Mouse (Mus musculus) thymus, postnatal 36 days (tissue): ENCODE measurements around the gene Brd2.
"Not testable (repeated sequence)": the region's sequence is repeated elsewhere in the genome, so short reads cannot be mapped to it uniquely, and the experiment has no call there.

ENCODE experiments used
- DNase-seq, 2 experiments: peaks; one replicate each; pipeline ENCODE4 v3.0.0; 2022; ENCODE audit warnings: mixed read lengths in 2 of 2

The Brd2 gene

DNA sequence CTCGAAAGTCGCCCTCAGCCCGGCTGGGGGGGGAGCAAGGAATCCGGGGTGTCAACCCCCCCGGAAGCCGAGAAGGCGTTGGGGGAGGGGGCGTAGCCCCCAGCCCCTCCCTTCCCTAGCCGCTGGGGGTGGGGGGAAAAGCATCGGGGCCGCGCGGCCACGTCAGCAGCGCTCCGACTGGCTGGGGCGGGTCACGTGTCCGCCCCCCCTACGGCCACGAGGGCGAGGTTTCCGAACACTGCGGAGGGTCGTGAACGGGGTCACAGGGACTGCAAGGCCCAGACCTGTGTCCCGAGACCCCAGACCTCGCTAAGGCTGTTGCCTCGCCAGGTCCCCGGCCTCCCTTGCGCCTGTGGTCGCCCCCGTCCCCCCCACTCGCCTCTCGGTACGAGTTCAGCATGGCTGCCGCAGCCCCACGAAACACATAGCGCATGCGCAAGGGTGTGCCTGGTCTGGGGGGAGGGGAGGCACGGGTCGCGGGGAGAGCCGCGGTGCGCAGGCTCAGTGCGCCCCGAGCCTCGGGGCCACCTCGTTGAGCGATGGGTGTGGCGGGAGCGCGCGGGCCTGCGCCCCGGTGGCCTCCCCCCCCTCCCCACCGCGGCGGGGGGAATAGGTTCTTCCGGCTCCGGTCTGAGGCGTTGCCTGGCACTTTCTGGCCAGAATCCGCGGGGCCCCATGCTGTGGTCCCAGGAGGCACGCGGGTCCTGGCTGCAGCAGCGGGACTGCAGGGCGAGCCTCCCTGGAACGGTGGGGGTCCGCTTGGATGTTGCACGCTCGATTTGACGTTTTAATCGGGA, at the start of gene Brd2:
Gene Brd2, minus strand, starts transcription at position 447 of the 797 bp plus-strand sequence.
- peak; percentile 98 to 99 for DNase-seq

DNA sequence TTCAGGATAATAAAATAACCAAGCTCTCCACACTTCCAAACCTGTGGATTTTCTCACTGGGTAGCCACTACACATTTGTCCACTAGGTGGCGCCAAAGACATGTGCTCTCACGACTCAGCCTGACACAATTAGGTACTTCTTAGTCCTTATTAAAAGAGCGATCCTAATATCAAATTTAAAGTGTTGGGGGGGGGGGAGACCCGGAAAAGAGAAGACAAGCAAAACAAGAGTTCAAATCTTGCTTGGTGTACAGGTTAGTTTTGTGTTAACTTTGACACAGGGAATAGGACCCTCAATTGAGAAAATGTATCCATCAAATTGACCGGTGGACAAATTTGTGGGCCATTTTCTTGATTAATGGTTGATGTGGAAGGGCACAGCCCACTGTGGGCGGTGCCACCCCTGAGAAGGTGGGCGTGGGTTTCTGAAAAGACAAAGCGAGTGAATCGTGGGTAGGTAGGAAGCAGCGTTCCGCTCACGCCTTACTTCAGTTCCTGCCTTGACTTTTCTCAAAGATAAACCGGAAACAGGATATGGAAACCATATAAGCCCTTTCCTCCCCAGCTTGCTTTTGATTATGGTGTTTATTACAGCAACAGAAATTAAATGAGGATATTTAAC, 48.6 kb upstream of the Brd2 start:
- DNase-seq, result peak; percentile 81 to 89

DNA sequence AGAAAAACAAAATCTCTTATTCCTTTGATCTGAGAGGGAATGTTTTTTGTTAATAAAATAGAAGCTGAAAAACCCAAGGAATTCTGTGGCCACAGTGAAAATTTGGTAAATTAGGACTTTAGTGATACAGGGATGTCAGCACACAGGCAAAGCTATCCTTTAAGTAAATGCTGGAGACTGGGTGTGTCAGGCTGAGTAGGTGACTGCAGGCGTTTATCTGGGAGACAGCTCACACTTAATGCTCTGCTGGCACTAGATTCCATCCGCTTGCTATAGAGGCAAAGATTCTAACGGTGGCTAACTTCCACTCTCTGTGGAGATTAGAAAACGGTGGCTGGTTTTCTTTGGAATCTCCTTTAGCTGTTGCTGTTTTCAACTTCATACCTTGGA, 48.0 kb upstream of the Brd2 start:
- DNase-seq, result no peak

- DNase-seq, result peak in 1 of 2 experiments; percentile 45
Observed at GRCm38 (mm10) chr17:34169279-34169678, 46.8 kb upstream of the Brd2 start.

GRCm38 (mm10) chr17:34165033-34165730, 42.7 kb upstream of the Brd2 start:
- peak in 1 of 2 experiments; percentile 40 for DNase-seq

GRCm38 (mm10) chr17:34164202-34164895, 41.9 kb upstream of the Brd2 start:
- peak; percentile 71 to 72 for DNase-seq

- DNase-seq, result no peak
Observed at GRCm38 (mm10) chr17:34155534-34155933, 33.1 kb upstream of the Brd2 start.

- no peak for DNase-seq
Observed at GRCm38 (mm10) chr17:34152923-34153322, 30.5 kb upstream of the Brd2 start, which contains the start of gene H2-DMb1. Gene H2-DMb1 (plus strand): TSS chr17:34153072.

DNA sequence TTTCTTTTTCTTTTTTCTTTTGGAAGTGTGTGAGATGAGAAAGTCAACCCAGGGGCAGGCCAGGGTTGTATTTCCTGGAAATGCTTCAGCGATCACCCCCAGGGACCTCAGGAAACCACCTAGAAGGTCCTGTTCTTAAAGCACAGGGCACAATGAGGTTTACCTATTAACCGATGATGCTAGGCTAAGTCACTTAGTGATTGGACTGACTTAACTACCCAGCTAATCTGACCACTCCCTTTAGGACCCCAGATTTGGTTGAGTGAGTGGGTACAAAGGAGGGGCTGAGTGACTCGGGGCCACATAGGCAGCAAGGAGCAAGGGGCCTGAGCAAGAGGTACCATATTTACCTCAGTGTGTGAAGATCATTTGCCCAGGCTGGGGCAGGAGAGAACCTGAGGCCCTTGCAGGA, 22.5 kb upstream of the Brd2 start:
- DNase-seq, result no peak

GRCm38 (mm10) chr17:34144221-34144620, 21.8 kb upstream of the Brd2 start:
- DNase-seq, result not testable (repeated sequence)

DNA sequence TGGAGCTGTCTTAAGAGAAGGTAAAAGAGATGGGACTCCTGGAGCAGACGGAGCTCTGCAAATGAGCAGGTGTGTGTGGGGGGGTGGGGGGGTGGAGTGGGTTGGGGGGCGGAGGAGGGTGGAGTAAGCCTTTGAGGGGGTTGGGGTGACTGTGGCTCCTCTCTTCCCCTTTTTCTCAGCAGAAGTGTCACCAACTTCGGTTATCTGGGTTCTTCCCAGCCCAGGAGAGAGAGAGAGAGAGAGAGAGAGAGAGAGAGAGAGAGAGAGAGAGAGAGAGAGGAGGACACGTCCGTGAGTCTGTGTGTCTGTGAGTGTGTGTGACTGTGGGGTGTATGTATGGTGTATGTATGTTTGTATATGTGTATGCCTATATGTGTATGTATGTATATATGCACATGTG, 21.0 kb upstream of the Brd2 start:
- peak in 1 of 2 experiments; percentile 42 for DNase-seq

DNA sequence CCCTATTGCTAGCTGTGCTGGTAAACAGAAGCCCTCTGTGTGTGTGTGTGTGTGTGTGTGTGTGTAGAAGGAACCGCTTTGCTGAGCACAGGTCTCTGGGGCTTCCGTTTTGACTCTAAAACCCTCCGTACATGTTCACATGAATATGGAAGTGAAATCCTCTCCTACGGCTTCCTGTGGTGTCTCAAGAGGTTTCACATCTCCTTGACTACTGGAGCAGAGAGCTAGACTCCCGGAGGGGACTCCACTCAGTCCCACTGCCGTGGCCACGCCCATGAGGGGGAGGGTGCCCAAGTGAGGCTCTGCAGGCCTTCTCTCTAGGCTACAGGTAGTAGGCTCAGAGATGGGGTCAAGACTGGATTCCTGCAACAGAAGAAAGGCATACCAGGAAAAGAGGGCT, 20.6 kb upstream of the Brd2 start, which contains the start of gene H2-DMb2:
Gene H2-DMb2, plus strand, starts transcription at position 275 of the 400 bp plus-strand sequence.
- peak; percentile 87 to 90 for DNase-seq

GRCm38 (mm10) chr17:34142456-34143010, 20.1 kb upstream of the Brd2 start:
- no peak for DNase-seq

GRCm38 (mm10) chr17:34141448-34141847, 19.0 kb upstream of the Brd2 start:
- no peak for DNase-seq

DNA sequence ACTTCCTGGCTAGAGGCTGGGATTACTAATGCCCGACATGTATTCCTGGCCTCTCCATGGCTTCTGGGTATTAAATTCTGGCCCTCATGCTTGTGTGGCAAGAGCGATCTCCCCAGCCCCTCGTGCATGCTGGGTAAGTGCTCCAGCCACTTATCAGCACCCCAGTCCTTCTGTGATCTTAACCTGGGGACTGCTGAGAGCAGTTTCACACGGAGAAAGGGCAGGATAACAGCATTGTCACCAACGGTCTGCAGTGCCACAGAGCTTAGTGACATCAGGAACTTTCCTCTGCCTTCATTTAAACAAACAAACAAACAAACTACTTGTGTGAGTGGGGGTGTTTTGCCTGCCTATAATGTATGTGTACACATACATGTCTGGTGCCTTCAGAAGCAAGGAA, 17.8 kb upstream of the Brd2 start:
- DNase-seq, result no peak

DNA sequence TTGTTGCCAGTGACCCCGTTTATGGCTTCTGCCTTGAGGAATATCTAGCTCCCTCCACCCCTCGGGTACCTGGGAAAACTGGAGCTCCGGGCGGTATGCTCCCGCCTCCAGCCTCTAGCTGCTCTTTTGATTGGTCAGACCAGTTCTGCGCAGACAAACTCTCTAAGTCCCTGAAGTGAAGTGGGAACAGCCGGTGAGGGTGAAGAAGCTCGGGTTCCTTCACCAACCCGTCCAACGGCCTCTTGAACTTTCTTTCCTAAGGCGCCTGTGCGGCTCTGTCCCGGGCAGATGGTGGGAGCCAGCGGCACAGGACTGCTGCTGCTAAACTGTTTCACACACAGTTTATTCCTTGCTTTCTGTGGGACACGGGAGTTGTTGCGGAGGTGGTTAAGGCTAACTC, 17.0 kb upstream of the Brd2 start:
- DNase-seq, result no peak

DNA sequence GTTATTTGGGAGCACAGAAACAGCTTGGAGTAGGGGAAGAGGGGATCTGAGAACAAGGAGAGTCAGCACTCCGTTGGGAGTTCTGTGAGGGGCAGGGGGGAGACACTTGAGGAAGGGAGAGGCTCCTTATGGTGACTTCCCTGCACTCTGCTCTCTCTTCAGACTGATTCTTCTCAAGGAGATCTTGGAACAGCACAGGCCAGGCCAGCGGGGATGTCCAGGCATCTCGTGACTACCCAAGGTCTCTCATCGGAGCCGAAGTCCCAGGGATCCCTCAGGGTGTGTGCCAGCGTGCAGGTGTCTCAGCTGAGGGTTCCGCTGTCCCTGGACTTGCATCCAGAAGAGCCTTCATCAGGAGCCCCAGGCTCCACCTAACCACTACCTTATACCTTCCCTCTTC, 16.2 kb upstream of the Brd2 start:
- no peak for DNase-seq

DNA sequence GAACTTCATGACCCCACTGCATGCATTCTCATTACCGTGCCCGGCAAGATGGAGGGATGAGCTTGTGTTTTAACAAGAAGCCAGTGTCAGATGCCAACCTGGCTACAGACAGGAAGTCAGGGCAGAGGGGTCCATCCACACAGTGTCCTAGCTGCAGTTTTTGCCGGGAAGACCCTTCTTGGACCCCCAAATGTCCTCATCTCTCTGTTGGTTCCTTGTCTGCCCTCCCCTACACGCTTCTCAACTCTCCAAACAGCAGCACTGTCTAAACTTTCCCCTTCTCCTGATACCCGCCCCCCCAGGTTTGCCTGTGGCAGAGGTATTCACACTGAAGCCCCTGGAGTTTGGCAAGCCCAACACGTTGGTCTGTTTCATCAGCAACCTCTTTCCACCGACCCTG, 15.2 kb upstream of the Brd2 start:
- DNase-seq, result no peak

GRCm38 (mm10) chr17:34135297-34136224, 13.1 kb upstream of the Brd2 start:
- DNase-seq, result peak; percentile 96 to 99

DNA sequence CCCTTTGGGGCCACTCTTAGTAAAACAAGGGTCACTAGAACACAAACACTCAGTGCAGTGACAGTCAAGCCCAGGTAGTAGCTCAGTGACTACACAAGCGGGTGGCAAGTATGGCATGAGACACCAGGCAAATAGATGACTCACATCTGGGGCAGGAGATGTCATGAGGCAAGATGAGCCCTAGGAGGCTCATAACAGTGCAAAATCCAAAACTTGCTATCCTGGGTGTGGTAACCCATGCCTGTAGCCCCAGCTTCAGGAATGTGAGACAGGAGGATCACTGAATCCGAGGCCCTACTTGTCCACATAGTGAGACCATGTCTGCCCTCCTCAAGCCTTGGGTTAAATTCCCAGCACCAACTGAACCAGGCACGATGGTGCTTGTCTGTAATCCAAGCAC, 12.0 kb upstream of the Brd2 start:
- DNase-seq, result no peak

DNA sequence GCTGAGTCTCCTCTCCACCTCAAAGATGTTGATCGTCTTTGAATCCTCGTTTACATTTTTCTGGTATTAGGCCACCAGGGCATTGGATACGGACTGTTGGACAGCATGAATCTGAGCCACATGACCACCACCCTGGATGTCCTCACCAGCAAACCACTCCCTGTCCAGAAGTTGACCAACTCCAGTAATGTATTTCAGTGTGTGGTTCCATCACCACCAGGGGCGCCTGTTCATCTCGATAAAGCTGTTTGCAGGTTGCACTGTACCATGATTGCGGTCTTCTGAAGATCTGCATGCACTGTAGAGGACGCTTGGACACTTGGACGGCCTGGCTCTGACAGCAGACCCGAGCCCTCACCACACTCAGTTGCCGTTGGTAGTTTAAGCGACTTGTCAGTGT, 10.9 kb upstream of the Brd2 start:
- no peak for DNase-seq
